Mouse (Mus musculus) layer of hippocampus, postnatal 36 days (tissue): ENCODE measurements around the gene Nova2. TPM values are rescaled to one million over a fixed set of nuclear protein-coding genes. Genes with fewer than 3 reads are reported as not detected.

ENCODE experiments used
- DNase-seq, 2 experiments: peaks; one replicate each; pipeline ENCODE4 v3.0.0; 2022
- total RNA-seq, 2 experiments: library from RNA; stranded (reverse); gene quantifications; 2 replicates each; pipeline ENCODE4 v1.2.3; 2021

Nova2 gene
- total RNA-seq, result 10 to 100 TPM; 82.2 to 84.5 TPM

- DNase-seq, result peak; percentile 93 to 95
Measured at GRCm38 (mm10) chr7:18925162-18925938, at the start of gene Nova2. TSS of gene Nova2 (plus strand) at chr7:18925888.

- DNase-seq, result no peak
Measured at GRCm38 (mm10) chr7:18878691-18879090, 47.0 kb upstream of the Nova2 start.

- DNase-seq, result no peak
Measured at GRCm38 (mm10) chr7:18883991-18884744, 41.5 kb upstream of the Nova2 start.

DNA sequence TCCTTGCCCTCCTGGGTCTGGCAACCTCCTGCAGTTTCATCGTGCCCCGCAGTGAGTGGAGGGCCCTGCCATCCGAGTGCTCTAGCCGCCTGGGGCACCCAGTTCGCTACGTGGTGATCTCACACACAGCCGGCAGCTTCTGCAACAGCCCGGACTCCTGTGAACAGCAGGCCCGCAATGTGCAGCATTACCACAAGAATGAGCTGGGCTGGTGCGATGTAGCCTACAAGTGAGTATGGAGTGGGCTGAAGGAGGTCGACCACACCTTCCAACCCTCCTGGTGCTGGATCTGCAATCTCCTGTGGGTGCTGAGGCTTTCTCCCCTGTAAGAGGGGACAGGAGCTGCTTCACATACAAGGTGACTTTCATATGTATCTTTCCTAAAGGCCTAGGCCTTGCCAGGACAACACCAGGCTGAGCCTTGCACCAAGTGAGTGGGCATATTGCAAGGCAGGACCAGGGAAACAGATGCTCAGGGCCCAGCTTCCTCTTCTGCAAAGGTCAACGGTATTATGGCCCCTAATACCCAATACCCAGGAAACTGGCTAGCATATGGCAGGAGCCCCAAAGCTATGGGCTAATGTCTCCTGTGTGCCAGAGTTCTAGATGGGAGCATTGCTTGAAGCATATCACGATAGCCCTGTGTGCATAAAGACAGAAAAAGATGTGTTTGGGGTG, 40.8 kb upstream of the Nova2 start:
- DNase-seq, result no peak

- no peak for DNase-seq
Measured at GRCm38 (mm10) chr7:18886963-18887362, 38.7 kb upstream of the Nova2 start.

DNA sequence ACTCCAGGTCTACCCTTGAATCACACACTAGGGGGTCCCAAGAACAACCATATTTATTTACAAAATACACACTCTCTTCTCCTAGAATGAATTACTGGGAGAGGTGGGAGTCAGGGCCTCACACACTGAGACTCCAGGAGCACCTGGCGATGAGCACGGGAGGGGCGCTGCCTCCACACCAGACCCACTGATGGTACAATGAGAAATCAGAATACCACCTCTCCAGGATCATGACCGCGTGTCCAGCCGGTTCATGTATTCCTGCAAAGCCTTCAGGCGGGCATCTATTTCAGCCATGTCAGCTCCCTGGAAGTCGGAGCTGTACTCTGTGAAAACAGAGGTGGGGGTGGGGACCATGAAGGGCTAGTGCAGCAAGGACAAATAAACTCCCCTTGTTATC, 34.8 kb upstream of the Nova2 start:
- DNase-seq, result no peak

DNA sequence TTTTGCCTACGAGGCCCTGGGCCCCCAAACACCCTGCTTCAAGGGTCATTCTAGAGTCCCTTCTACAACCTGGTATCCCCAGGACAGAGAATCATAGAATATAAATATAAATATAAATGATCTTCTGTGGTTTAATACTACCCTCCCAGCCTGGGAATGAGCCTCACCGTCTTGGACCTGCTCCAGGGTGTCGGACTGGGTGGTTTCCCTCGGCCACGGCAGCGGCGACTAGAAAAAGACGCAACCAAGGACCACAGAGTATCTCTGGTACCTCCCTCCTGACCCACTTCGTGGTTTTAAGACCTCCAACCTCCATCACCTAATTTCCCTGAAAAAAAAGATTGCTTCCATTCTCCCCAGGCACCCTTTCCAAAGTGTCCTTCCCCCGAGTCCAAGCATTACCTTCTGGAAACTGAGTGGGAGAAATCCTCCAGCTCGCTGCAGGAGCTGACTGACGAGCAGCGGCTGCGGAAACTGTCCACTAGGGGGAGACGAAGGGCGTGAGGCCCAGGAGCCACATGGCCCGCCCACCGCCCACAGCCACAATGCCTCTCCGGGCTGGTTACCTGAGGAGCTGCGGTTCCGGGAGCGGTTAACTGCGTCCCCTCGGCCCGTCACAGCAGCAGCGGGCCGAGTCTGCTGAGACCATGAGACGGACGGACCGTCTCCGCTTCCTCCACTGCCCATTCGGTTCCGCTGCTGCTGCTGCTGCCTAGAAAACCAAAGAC, 33.7 kb upstream of the Nova2 start:
- peak; percentile 88 for DNase-seq

GRCm38 (mm10) chr7:18893009-18893408, 32.7 kb upstream of the Nova2 start:
- no peak for DNase-seq

GRCm38 (mm10) chr7:18893651-18894430, 31.8 kb upstream of the Nova2 start:
- DNase-seq, result peak; percentile 41 to 43

DNA sequence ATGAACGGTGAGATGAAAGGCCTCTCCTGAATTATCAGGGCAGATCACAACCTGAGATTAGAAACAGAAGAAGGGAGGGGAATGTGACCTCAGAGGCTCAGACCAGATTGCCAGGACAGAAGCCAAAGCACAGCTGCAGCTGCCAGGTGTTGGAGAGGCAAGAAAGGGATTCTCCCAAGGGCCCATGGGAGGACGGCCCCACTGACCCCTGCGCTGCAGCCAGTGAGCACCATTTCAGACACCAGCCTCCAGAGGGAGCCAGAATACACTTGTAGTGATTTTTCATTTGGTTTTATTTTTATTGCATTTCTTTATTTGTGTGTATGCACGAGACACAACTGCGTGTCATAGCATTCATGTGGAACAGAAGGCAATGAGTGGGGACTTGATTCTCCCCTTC, 29.2 kb upstream of the Nova2 start:
- DNase-seq, result peak; percentile 25 to 55

DNA sequence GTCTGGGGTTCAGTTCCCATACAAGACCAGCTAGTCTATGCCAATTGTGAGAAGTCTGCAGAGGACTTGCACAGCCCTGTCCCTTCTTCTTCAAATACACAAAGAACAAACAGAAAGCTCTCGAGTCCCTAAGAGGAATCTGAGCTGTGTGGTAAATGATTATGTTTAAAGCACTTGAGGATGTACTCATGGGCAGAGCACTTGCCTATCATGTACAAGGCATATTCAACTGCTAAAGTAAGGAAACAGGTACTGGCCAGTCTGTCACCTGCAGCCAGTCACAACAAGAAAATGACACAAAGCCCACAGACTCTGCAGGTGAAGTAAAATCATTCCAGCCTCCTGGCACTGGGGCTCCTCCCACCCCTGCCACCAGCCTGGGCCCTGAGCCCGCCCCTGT, 25.2 kb upstream of the Nova2 start:
- DNase-seq, result no peak

GRCm38 (mm10) chr7:18902486-18902885, 23.2 kb upstream of the Nova2 start:
- no peak for DNase-seq

DNA sequence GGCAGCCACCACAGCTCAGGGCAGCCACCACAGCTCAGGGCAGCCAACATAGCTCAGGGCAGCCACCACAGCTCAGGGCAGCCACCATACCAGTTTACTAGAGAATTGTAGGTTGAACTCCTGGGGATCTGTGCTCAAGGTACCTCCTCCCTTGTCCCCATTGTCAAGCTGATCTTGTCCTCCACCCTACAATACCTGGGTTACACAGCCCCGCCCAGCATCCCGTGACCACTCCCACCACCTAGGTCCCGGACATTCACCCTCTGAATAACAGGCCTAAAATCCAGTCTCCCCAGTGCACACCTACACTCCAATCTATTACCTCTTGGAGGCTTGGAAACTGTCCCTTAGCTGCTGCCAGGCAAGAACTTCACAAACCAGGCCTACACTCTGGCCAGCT, 20.7 kb upstream of the Nova2 start:
- no peak for DNase-seq

GRCm38 (mm10) chr7:18909797-18910196, 15.9 kb upstream of the Nova2 start:
- no peak for DNase-seq

DNA sequence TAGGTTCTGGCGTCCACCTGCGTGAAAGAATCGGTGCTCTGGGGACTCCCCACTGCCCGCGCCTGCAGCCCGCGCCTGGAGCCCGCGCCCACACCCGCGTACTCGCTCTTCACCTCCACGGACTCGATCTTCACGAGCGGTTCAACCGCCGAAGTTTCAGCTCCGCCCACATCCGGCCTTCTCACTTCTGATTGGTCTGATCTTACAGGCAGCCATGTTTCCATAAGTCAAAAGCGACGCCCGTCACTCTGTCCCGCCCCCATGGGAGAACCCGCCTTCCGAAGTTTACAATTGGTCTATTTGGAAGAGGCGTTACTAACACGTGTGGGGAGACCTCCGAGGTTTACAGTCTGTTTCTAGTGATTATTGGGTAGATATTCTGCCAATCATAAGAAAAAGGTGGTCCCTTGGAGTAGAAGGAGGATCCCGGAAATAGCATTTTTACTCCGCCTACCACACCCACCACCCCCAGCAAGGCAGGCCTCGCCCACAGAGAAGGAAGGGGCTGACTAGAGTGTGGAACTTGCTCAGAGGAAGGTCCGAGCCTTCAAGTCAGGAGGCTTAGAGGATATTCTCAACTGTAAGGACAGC, 15.4 kb upstream of the Nova2 start, which contains the start of gene Ccdc61:
Gene Ccdc61 (minus strand): TSS at position 175 of the 591 bp plus-strand sequence.
- peak; percentile 97 for DNase-seq

DNA sequence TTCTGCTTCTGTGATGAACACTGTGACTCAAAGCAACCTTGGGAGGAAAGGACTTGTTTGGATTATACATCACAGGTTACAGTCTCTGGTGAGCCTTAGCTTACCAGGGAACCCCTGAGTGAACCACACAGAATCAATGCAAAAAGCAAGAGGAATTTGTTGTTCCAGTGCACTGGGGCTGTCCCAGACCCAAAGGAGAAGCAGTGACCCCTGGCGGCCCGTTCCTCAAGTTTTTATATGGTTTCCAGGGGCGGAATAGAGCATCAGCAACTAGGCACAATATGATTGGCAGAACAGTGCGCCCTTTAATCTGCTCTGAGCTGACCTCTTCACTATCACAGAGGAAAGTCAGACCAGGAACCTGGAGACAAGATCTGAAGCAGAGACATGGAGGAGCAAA, 9.4 kb upstream of the Nova2 start:
- DNase-seq, result no peak

DNA sequence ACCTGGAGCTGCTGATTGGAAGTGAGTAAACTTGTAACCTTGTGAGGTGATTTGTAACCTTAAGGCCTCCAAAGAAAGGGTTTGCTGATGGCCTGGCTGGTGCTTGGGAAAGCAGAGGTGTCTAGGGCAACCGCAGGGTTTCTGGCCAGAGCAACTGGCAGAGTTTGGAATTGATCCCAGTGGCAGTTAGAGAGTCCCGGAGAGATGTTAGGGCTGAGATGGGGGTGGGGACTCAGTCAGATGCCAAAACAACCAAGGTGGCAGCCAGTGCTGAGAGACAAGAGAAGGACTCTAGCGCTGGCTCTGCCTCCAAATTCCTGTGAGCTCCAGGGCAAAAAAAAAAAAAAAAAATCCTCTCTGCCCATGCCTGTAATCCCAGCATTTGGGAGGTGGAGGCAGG, 7.8 kb upstream of the Nova2 start:
- no peak for DNase-seq

DNA sequence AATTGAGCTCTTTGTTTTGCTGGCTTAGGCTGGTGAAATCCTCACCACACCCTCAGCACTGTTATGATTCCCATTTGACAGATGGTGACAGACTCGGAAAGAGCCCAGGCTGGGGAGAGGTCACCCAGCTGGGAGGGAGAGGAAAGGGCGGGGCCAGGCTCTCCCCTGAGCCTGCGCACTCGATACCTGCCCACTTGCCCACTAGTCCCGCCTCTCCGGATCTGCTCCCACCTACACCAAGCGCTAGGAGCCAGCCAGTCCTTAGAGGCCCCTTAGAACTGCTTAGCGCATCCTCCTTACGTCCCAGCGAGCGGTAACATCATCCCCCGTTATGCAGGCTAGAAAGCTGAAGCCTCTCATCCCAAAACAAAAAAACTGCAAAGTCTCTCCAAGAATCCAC, 4.6 kb upstream of the Nova2 start:
- peak; percentile 75 to 80 for DNase-seq

- peak; percentile 84 for DNase-seq
Measured at GRCm38 (mm10) chr7:18922807-18923206, 2.9 kb upstream of the Nova2 start.

GRCm38 (mm10) chr7:18923267-18923666, 2.4 kb upstream of the Nova2 start:
- peak; percentile 17 to 36 for DNase-seq

- peak in 1 of 2 experiments; percentile 30 for DNase-seq
Measured at GRCm38 (mm10) chr7:18923711-18924191, 1.9 kb upstream of the Nova2 start.
